Mouse (Mus musculus) cortical plate, adult 2 months (tissue): ENCODE data around the gene Nlgn1.

ENCODE experiments used
- CTCF ChIP-seq: fragments of 200-500 bp; IDR thresholded peaks from 2 replicates; pipeline ENCODE4 v1.5.1; 2011; ENCODE audit warnings: mild to moderate bottlenecking, control low read depth, low read length; ENCODE audit not compliant: insufficient read depth; ENCODE audit errors: extremely low read depth
- POLR2A ChIP-seq: fragments of 200-500 bp; IDR thresholded peaks from 2 replicates; pipeline ENCODE4 v1.6.1; 2011; ENCODE audit warnings: mild to moderate bottlenecking, low read length, control low read depth; ENCODE audit not compliant: insufficient read depth; ENCODE audit errors: extremely low read depth

DNA sequence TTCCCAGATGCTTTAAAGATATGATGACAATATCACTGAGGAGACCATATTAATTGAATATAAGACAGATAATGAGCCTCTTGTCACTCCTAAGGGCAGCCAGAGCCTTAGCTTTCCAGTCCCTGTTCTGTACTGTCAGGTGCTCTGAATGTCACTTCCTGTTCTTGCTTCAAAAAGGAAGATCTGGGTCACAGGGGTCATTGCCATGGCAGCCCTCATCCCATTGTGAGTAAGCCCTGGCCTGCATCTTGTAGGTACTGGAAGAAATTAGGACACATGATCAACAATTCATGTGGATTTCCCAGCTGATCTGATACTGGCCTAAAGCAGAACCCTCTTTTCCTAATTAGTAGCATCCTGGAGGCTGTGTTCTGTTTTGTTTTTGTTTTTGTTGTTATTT is 463.1 kb downstream of the Nlgn1 start:
- TF ChIP-seq CTCF, result no peak
- TF ChIP-seq POLR2A, result no peak
